Mouse (Mus musculus): ENCODE results near the gene Fbxo4.

DNA sequence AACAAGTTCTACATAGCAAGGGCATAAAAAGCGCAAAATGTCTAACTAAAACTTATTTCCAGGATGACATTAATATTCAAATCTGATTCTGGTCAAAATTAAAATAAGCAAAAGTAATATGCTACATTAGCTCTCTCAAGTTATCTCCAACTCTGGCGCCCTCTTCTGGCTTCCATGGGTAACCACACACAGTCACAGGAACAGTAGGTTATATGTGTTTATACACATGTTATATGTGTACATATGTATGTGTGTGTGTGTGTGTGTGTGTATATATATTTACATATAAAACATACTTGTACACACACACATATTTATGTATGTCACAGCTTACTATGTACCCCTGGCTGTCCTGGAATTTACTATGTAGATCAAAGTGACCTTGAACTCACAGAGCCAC lies 8.6 kb upstream of the Fbxo4 start:
- TF ChIP-seq CTCF (IDR thresholded peaks at IDR 0.05; ENCODE audit: borderline replicate concordance, control insufficient read depth, extremely low read depth, insufficient read depth, low read length, poor library complexity) = no peak
- TF ChIP-seq POLR2A (IDR thresholded peaks at IDR 0.05; ENCODE audit: control insufficient read depth, extremely low read depth, insufficient read depth, low read length, poor library complexity) = no peak
